Mouse (Mus musculus): ENCODE data around the gene Mylk3. TPM values are rescaled to one million over a fixed set of nuclear protein-coding genes. Genes with fewer than 3 reads are reported as not detected.
A peak's percentile ranks its signal among the peaks of the same experiment; 100 is the strongest.

Gene Mylk3
- polyA plus RNA-seq, 1 experiment = 7.2 TPM

DNA sequence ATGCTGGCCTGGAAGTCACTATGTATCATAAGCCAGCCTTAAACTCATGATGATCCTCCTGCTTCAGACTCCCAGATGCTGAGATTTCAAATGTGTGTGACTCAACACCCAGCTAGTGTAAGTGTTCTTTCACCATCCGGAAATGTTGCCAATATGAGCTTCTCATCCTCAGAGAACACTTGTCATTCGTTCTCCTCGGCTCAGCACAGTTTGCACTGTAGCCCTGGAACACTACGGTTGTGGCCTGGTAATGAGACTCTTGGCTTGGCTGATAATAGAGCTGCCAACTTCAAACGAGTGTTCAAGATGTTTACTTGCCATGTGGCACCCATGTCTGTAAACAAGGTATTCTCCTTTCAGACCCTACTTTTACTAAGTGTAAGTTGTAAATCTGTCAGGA, 82.6 kb downstream of the Mylk3 start:
- Histone ChIP-seq H3K4me3 (replicated peaks; ENCODE audit: extremely low read depth, low read depth, low read length) (no peak overlapping the region), H3K4me1 (ENCODE audit: control insufficient read depth, insufficient read depth, low read length) (peaks cover 2% of the 10 kb centered on the region; the same call in 1 of the 2 replicates)
- DNase-seq = no peak
- TF ChIP-seq POLR2A (IDR thresholded peaks at IDR 0.05; ENCODE audit: borderline replicate concordance, extremely low read depth, low read depth, low read length) (no peak), CTCF (IDR thresholded peaks at IDR 0.05; ENCODE audit: insufficient read depth, low read length) (no peak)
- 50% methylated on average over 5 of the region's 5 CpGs for WGBS

DNA sequence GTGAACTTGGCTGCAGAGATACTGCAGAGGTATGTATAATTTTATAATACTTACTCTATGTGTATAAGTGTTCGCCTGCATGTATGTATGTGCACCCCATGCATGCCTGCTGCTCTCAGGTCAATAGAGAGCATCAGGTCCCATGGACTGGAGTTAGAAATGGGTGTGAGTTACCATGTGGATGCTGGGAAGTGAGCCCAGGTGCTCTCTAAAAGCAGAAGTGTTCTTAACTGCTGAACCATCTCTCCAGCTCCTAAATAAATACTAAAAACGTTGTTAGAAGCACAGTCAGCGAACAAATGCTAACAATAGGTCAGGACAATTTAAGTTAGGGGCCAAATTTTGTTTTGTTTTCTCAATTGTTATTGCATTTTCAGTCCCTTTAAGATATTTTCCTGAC, 83.2 kb downstream of the Mylk3 start:
- Histone ChIP-seq H3K4me1 (ENCODE audit: control insufficient read depth, insufficient read depth, low read length) (peaks cover 3% of the 10 kb centered on the region; the same call in 1 of the 2 replicates), H3K4me3 (replicated peaks; ENCODE audit: extremely low read depth, low read depth, low read length) (no peak overlapping the region)
- peak; percentile 48 for DNase-seq
- no peak for TF ChIP-seq CTCF (IDR thresholded peaks at IDR 0.05; ENCODE audit: insufficient read depth, low read length)
- no peak for TF ChIP-seq POLR2A (IDR thresholded peaks at IDR 0.05; ENCODE audit: borderline replicate concordance, extremely low read depth, low read depth, low read length)
- WGBS = 62% methylated on average over 3 of the region's 3 CpGs

DNA sequence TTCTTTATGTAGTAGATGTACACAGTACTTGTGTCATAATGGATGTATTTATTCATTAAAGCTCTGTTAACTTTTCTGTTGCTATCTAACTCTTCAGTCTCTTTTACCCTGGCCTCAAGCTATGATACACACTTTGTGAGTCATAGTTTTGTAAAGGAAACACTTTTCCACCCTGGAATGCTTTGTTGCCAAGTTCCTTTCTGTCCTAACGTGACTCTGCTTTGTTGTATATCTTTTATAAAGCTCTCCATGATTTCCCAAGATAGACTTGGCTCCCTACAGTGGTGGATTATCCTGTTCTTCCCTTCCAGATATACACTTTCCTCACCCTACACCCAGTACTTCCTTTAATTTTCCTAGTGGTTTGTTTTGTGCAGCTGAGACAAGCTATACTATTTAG, 84.2 kb downstream of the Mylk3 start:
- H3K4me1 ChIP-seq (ENCODE audit: control insufficient read depth, insufficient read depth, low read length) = peaks cover 3% of the 10 kb centered on the region; the same call in 1 of the 2 replicates
- WGBS = 13% methylated on average over 1 of the region's 1 CpGs
- no peak for TF ChIP-seq POLR2A (IDR thresholded peaks at IDR 0.05; ENCODE audit: borderline replicate concordance, extremely low read depth, low read depth, low read length)
- TF ChIP-seq CTCF (IDR thresholded peaks at IDR 0.05; ENCODE audit: insufficient read depth, low read length) = no peak
- no peak for DNase-seq
- H3K4me3 ChIP-seq (replicated peaks; ENCODE audit: extremely low read depth, low read depth, low read length) = no peak overlapping the region

DNA sequence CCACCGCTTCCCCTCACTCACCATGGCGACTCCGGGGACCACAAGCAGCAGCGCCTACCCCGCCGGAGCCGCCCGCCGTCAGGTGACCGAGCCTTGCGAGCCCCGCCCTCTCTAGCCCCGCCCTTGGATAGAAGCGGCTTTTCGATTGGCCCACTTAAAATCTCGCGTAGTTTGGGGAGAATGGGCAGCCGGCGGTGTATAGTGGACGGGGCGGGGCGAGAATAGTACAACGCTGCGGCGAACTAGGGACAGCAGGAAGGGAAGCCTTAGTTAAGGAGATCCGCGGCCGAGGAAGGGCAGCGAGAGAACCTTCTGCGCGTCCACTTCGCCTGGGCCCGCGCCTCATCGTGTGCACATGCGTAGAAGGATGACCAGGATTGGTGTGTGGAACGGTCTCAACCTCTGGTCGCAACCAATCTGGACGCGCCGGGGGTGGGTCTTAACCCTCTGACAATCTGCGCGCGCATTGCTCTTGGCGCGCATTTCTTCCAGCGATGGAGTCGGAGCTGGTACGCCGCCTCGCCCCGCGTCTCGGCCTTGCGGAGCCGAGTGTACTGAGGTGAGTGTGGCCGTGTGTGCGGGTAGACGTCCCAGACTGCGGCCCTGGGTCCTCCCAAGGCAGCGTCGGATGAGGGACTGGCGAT, 86.6 kb downstream of the Mylk3 start, which contains the start of the genes Orc6 and Vps35:
Gene Orc6 (plus strand): TSS at position 199 of the 644 bp plus-strand sequence.
Gene Vps35 (minus strand): TSS at position 369 of the 644 bp plus-strand sequence.
- no peak for TF ChIP-seq CTCF (IDR thresholded peaks at IDR 0.05; ENCODE audit: insufficient read depth, low read length)
- TF ChIP-seq POLR2A (IDR thresholded peaks at IDR 0.05; ENCODE audit: borderline replicate concordance, extremely low read depth, low read depth, low read length) = peak; percentile 80; the same call in 1 of the 2 replicates
- H3K4me1 ChIP-seq (ENCODE audit: control insufficient read depth, insufficient read depth, low read length) = peaks cover 3% of the 10 kb centered on the region; the same call in 1 of the 2 replicates
- H3K4me3 ChIP-seq (replicated peaks; ENCODE audit: extremely low read depth, low read depth, low read length) = peak within 1 kb of the TSS; percentile 95
- WGBS = under 1% methylated on average over 63 of the region's 63 CpGs
- peak; percentile 93 for DNase-seq

DNA sequence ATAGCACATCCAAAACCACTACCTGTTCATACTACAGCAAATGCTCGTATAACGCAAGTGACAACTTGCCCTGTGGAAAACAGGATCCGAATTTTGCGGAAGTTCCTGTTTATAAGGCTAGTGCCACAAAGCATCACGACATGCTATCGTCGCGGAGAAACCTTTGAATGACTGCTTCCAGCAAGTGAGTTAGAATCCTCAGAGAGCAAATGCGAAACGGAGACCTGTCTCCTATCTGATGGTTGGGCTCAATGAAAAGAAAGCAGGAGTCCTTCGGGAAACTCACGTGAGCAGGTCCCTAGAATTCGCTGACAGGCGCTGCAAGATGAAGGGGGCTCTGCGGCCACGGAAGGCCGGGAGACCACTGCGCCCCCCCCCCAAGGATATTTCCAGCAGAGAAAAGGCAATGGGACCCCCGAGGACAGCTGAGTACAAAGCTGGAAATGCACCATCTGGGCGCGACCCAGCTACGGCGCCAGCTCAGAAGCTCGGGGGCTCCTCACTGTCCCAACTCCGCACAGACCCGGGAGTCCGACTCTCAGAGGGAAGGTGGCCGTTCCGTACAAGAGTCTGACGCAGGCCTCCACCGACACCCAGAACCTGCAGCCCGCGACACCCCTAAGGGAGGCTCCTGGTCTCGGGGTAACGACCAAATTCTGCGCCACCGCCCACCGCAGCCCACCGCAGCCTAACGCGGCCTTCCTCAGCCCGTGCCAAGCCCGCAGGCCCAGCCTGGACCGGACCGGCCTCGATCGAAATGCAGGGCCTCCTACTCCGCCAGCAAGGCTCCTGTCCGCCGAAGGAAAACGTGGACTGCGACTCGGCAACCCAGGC, 87.3 kb downstream of the Mylk3 start:
- peak; percentile 14 for DNase-seq
- under 1% methylated on average over 53 of the region's 53 CpGs for WGBS
- peaks cover 3% of the 10 kb centered on the region; the same call in 1 of the 2 replicates for H3K4me1 ChIP-seq (ENCODE audit: control insufficient read depth, insufficient read depth, low read length)
- no peak for TF ChIP-seq CTCF (IDR thresholded peaks at IDR 0.05; ENCODE audit: insufficient read depth, low read length)
- no peak for TF ChIP-seq POLR2A (IDR thresholded peaks at IDR 0.05; ENCODE audit: borderline replicate concordance, extremely low read depth, low read depth, low read length)
- peak overlapping the region; percentile 95 for H3K4me3 ChIP-seq (replicated peaks; ENCODE audit: extremely low read depth, low read depth, low read length)

DNA sequence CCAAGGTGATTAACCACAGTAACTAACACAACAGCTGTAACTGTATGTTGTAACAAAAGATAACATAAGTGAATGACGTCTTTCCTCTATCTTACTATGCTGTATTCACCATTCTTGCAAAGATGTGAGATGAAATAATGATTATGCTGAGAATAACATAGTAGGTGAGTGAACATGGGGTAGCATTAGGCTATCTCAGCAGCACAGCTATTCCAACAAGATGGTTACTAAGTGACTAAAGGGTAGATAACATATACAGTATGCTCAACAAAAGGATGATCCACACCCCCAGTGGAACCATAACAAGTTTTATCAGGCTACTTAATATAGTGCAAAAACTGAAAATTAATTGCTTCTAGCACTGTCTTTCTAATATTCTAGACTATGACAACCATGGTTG, 99.3 kb downstream of the Mylk3 start:
- TF ChIP-seq POLR2A (IDR thresholded peaks at IDR 0.05; ENCODE audit: borderline replicate concordance, extremely low read depth, low read depth, low read length) (no peak), CTCF (IDR thresholded peaks at IDR 0.05; ENCODE audit: insufficient read depth, low read length) (no peak)

More for the DNA sequence above, 99.3 kb downstream of the Mylk3 start:
- WGBS = 87% methylated on average over 1 of the region's 1 CpGs
- Histone ChIP-seq H3K4me3 (replicated peaks; ENCODE audit: extremely low read depth, low read depth, low read length) (no peak overlapping the region), H3K4me1 (ENCODE audit: control insufficient read depth, insufficient read depth, low read length) (no peaks in the 10 kb centered on the region)
- DNase-seq = no peak

Other genes with a start within 250 kb of the Mylk3 start
- gene Cks1brt, start 234.4 kb downstream of the Mylk3 start, polyA plus RNA-seq (2012; rRNA removed) = not detected in 2 replicates
- gene Olfr371, start 160.4 kb downstream of the Mylk3 start, polyA plus RNA-seq (2012; rRNA removed) = not detected in 2 replicates
- gene Orc6, start 86.7 kb downstream of the Mylk3 start, polyA plus RNA-seq (2012; rRNA removed) = 10.1 and 11.9 TPM in 2 replicates
- gene Vps35, start 86.5 kb downstream of the Mylk3 start, polyA plus RNA-seq (2012; rRNA removed) = 11.9 and 19.9 TPM in 2 replicates
- gene 4921524J17Rik, start 46.5 kb upstream of the Mylk3 start, polyA plus RNA-seq (2012; rRNA removed) = 4.1 and 5.5 TPM in 2 replicates
- gene Gpt2, start 106.2 kb upstream of the Mylk3 start, polyA plus RNA-seq (2012; rRNA removed) = 9.6 and 16.4 TPM in 2 replicates
- 5.5 and 10.9 TPM in 2 replicates for gene Dnaja2, start 169.0 kb upstream of the Mylk3 start, polyA plus RNA-seq (2012; rRNA removed)

Measured in lung, adult 2 months (tissue).